Mouse (Mus musculus): ENCODE results near the gene Hectd2. TPM values are rescaled to one million over a fixed set of nuclear protein-coding genes. Genes with fewer than 3 reads are reported as not detected.

Gene Hectd2
- polyA plus RNA-seq, 1 experiment from 2014 or later, result 3.5 TPM

GRCm38 (mm10) chr19:36625906-36626305 is 71.5 kb downstream of the Hectd2 start:
- Histone ChIP-seq H3K27me3 (replicated peaks; ENCODE audit: control insufficient read depth, insufficient read depth, low read length) (no peaks in the 10 kb centered on the region), H3K36me3 (ENCODE audit: control insufficient read depth, insufficient read depth, low read length) (no peaks in the 10 kb centered on the region), H3K27ac (ENCODE audit: low read depth) (no peak overlapping the region), H3K4me1 (replicated peaks; ENCODE audit: control insufficient read depth, insufficient read depth, low read length) (no peaks in the 10 kb centered on the region), H3K4me2 (ENCODE audit: low read length) (no peak overlapping the region), H3K9ac (ENCODE audit: low read length) (no peak overlapping the region), H3K9me3 (ENCODE audit: control insufficient read depth, low read length) (no peaks in the 10 kb centered on the region), H3K4me3 (ENCODE audit: low read depth, low read length) (no peak overlapping the region)
- ATAC-seq (replicated peaks; ENCODE audit: low FRiP score, low TSS enrichment, low read depth) (no peak), DNase-seq (ENCODE audit: low spot score) (no peak)
- 80% methylated on average over 1 of the region's 1 CpGs for WGBS

DNA sequence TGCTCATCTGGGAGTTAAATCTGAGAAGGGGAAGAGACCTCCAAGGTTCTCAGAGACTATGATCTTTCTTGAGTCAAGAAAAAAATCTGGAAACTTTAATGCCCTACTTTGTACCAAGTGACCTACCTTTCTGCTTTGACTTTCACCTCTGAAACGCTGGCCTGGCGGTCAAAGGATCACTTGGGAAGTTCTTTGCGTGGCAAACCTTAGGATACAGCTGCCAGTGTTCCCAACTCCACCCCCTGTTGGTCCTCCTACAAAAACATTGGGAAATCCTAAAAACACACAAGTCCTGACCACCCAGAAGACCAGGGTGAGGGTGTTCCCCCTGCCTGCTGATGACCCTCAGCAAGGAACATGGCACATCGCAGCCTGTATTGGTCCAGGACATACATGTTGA is 72.4 kb downstream of the Hectd2 start:
- Histone ChIP-seq H3K27ac (ENCODE audit: low read depth) (no peak overlapping the region), H3K4me1 (replicated peaks; ENCODE audit: control insufficient read depth, insufficient read depth, low read length) (no peaks in the 10 kb centered on the region), H3K36me3 (ENCODE audit: control insufficient read depth, insufficient read depth, low read length) (no peaks in the 10 kb centered on the region), H3K4me3 (ENCODE audit: low read depth, low read length) (no peak overlapping the region), H3K4me2 (ENCODE audit: low read length) (no peak overlapping the region), H3K27me3 (replicated peaks; ENCODE audit: control insufficient read depth, insufficient read depth, low read length) (no peaks in the 10 kb centered on the region), H3K9ac (ENCODE audit: low read length) (no peak overlapping the region), H3K9me3 (ENCODE audit: control insufficient read depth, low read length) (no peaks in the 10 kb centered on the region)
- ATAC-seq (replicated peaks; ENCODE audit: low FRiP score, low TSS enrichment, low read depth) (no peak), DNase-seq (ENCODE audit: low spot score) (no peak)
- 87% methylated on average over 4 of the region's 4 CpGs for WGBS

DNA sequence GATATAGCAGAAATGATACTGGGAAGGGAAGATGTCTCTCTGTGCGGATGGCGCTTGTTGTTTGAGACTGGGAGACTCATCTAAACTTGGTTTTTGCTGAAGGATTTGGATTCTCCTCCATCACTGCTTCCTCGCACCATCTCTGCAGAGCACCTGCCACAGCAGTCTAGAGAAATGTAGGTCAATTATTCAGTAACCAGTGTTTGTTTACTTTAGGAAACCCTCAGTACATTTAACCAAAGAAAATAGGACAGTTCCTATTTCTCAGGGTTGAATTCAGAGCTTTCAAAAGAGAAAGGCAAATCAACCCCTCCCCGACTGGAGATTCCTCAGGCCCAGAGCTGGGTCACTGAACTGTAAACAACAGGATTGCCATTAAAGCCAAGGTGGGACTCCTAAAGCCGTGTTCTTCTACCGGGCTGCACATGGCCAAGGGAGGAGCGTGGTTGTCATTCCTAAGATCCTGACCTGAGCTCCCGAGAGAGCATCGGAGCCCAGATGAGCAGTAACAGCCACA is 75.0 kb downstream of the Hectd2 start:
- H3K27me3 ChIP-seq (replicated peaks; ENCODE audit: control insufficient read depth, insufficient read depth, low read length), result no peaks in the 10 kb centered on the region
- no peak overlapping the region for H3K27ac ChIP-seq (ENCODE audit: low read depth)
- H3K4me1 ChIP-seq (replicated peaks; ENCODE audit: control insufficient read depth, insufficient read depth, low read length), result no peaks in the 10 kb centered on the region
- no peak overlapping the region for H3K9ac ChIP-seq (ENCODE audit: low read length)
- no peak for ATAC-seq (replicated peaks; ENCODE audit: low FRiP score, low TSS enrichment, low read depth)
- H3K4me2 ChIP-seq (ENCODE audit: low read length), result no peak overlapping the region
- H3K9me3 ChIP-seq (ENCODE audit: control insufficient read depth, low read length), result no peaks in the 10 kb centered on the region
- no peak overlapping the region for H3K4me3 ChIP-seq (ENCODE audit: low read depth, low read length)
- DNase-seq (ENCODE audit: low spot score), result no peak
- no peaks in the 10 kb centered on the region for H3K36me3 ChIP-seq (ENCODE audit: control insufficient read depth, insufficient read depth, low read length)
- WGBS, result 52% methylated on average over 9 of the region's 9 CpGs

DNA sequence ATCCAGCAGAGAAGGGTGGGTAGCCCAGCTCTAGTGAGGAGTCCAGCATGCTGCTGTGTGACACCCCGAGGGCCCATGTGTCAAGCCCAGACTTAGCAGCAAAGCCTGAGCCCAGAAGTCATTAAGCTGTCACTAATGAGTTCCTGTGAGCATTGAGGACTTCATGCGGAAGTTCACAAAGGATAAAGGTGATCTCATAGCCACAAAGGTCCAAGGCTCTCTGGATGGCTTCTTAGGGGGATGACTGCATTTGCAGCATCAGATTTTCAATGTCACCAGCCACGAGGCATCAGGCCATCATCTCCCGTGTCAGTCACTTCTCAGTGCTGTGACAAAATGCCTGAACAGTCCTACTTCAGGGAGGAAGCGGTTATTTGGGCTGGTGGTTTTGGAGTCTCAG is 75.9 kb downstream of the Hectd2 start:
- DNase-seq (ENCODE audit: low spot score), result no peak
- Histone ChIP-seq H3K9ac (ENCODE audit: low read length) (no peak overlapping the region), H3K36me3 (ENCODE audit: control insufficient read depth, insufficient read depth, low read length) (no peaks in the 10 kb centered on the region), H3K9me3 (ENCODE audit: control insufficient read depth, low read length) (no peaks in the 10 kb centered on the region), H3K27me3 (replicated peaks; ENCODE audit: control insufficient read depth, insufficient read depth, low read length) (no peaks in the 10 kb centered on the region), H3K4me3 (ENCODE audit: low read depth, low read length) (no peak overlapping the region), H3K4me2 (ENCODE audit: low read length) (no peak overlapping the region), H3K4me1 (replicated peaks; ENCODE audit: control insufficient read depth, insufficient read depth, low read length) (no peaks in the 10 kb centered on the region), H3K27ac (ENCODE audit: low read depth) (no peak overlapping the region)
- no peak for ATAC-seq (replicated peaks; ENCODE audit: low FRiP score, low TSS enrichment, low read depth)
- WGBS, result 89% methylated on average over 5 of the region's 5 CpGs

- Histone ChIP-seq H3K27ac (ENCODE audit: low read depth) (no peak overlapping the region), H3K4me3 (ENCODE audit: low read depth, low read length) (no peak overlapping the region), H3K4me1 (replicated peaks; ENCODE audit: control insufficient read depth, insufficient read depth, low read length) (no peaks in the 10 kb centered on the region), H3K27me3 (replicated peaks; ENCODE audit: control insufficient read depth, insufficient read depth, low read length) (no peaks in the 10 kb centered on the region), H3K9ac (ENCODE audit: low read length) (no peak overlapping the region), H3K36me3 (ENCODE audit: control insufficient read depth, insufficient read depth, low read length) (no peaks in the 10 kb centered on the region), H3K4me2 (ENCODE audit: low read length) (no peak overlapping the region), H3K9me3 (ENCODE audit: control insufficient read depth, low read length) (no peaks in the 10 kb centered on the region)
- no peak for DNase-seq (ENCODE audit: low spot score)
- no peak for ATAC-seq (replicated peaks; ENCODE audit: low FRiP score, low TSS enrichment, low read depth)
- 78% methylated on average over 7 of the region's 7 CpGs for WGBS
Measured at GRCm38 (mm10) chr19:36634771-36635170, 80.3 kb downstream of the Hectd2 start.

- Histone ChIP-seq H3K4me2 (ENCODE audit: low read length) (no peak overlapping the region), H3K36me3 (ENCODE audit: control insufficient read depth, insufficient read depth, low read length) (no peaks in the 10 kb centered on the region), H3K27me3 (replicated peaks; ENCODE audit: control insufficient read depth, insufficient read depth, low read length) (no peaks in the 10 kb centered on the region), H3K27ac (ENCODE audit: low read depth) (no peak overlapping the region), H3K9ac (ENCODE audit: low read length) (no peak overlapping the region), H3K4me1 (replicated peaks; ENCODE audit: control insufficient read depth, insufficient read depth, low read length) (no peaks in the 10 kb centered on the region), H3K9me3 (ENCODE audit: control insufficient read depth, low read length) (0 out of 2 replicates have a peak, but pooled peaks cover 1% of the 10 kb centered on the region), H3K4me3 (ENCODE audit: low read depth, low read length) (no peak overlapping the region)
- 89% methylated on average over 3 of the region's 3 CpGs for WGBS
- DNase-seq (ENCODE audit: low spot score) (no peak), ATAC-seq (replicated peaks; ENCODE audit: low FRiP score, low TSS enrichment, low read depth) (no peak)
Measured at GRCm38 (mm10) chr19:36637223-36637622, 82.8 kb downstream of the Hectd2 start.

GRCm38 (mm10) chr19:36637948-36638587 is 83.6 kb downstream of the Hectd2 start:
- Histone ChIP-seq H3K4me2 (ENCODE audit: low read length) (no peak overlapping the region), H3K36me3 (ENCODE audit: control insufficient read depth, insufficient read depth, low read length) (no peaks in the 10 kb centered on the region), H3K9me3 (ENCODE audit: control insufficient read depth, low read length) (peaks cover 8% of the 10 kb centered on the region), H3K4me3 (ENCODE audit: low read depth, low read length) (no peak overlapping the region), H3K4me1 (replicated peaks; ENCODE audit: control insufficient read depth, insufficient read depth, low read length) (no peaks in the 10 kb centered on the region), H3K27me3 (replicated peaks; ENCODE audit: control insufficient read depth, insufficient read depth, low read length) (no peaks in the 10 kb centered on the region), H3K9ac (ENCODE audit: low read length) (no peak overlapping the region), H3K27ac (ENCODE audit: low read depth) (no peak overlapping the region)
- ATAC-seq (replicated peaks; ENCODE audit: low FRiP score, low TSS enrichment, low read depth), result no peak
- DNase-seq (ENCODE audit: low spot score), result no peak
- WGBS, result 77% methylated on average over 7 of the region's 7 CpGs

DNA sequence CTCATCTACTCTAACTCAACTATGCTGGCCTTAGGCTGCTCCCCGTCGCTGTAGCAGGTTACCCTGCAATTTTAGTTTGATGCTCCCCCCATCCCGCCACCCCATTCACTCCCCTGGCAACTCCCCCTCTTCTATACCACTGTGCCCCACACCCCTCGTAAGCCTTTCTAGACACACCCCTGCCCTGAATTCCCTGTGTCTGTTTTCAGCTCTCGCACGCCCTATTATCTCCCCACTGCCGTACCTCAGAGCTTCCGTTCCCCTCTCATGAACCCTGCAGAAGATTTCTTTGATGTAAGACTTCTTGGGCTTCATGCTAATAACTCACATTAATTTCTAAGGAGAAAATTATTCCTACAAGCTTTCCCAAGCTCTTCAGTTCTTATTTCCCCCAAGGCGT is 84.6 kb downstream of the Hectd2 start:
- H3K4me2 ChIP-seq (ENCODE audit: low read length), result no peak overlapping the region
- H3K36me3 ChIP-seq (ENCODE audit: control insufficient read depth, insufficient read depth, low read length), result no peaks in the 10 kb centered on the region
- H3K4me3 ChIP-seq (ENCODE audit: low read depth, low read length), result no peak overlapping the region
- H3K4me1 ChIP-seq (replicated peaks; ENCODE audit: control insufficient read depth, insufficient read depth, low read length), result no peaks in the 10 kb centered on the region
- H3K9me3 ChIP-seq (ENCODE audit: control insufficient read depth, low read length), result peaks cover 8% of the 10 kb centered on the region
- DNase-seq (ENCODE audit: low spot score) (no peak), ATAC-seq (replicated peaks; ENCODE audit: low FRiP score, low TSS enrichment, low read depth) (no peak)
- H3K27ac ChIP-seq (ENCODE audit: low read depth), result no peak overlapping the region
- H3K9ac ChIP-seq (ENCODE audit: low read length), result no peak overlapping the region
- 79% methylated on average over 9 of the region's 9 CpGs for WGBS
- H3K27me3 ChIP-seq (replicated peaks; ENCODE audit: control insufficient read depth, insufficient read depth, low read length), result no peaks in the 10 kb centered on the region

DNA sequence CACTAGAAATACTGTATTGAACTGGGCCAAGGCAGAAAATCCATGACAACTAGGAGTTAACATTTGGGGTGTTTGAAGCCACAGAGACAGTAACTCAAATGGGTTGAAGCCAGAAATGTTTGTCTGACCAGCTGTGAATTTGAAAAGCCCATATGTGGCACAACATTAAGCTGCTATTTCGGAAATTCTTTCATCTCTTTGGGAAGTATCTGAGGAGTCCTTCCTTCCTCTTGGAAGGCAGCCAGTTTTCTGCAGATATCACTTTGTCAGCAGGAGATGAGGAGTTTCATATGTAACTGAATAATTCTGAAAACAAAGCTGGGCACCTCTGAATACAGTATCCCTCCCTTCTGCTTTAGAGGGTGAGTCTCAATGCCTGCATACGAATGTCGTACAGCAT is 86.7 kb downstream of the Hectd2 start:
- Histone ChIP-seq H3K27ac (ENCODE audit: low read depth) (no peak overlapping the region), H3K9ac (ENCODE audit: low read length) (no peak overlapping the region)

More for the DNA sequence above, 86.7 kb downstream of the Hectd2 start:
- no peaks in the 10 kb centered on the region for H3K36me3 ChIP-seq (ENCODE audit: control insufficient read depth, insufficient read depth, low read length)
- 0 out of 2 replicates have a peak, but pooled peaks cover 1% of the 10 kb centered on the region for H3K4me1 ChIP-seq (replicated peaks; ENCODE audit: control insufficient read depth, insufficient read depth, low read length)
- no peak overlapping the region for H3K4me3 ChIP-seq (ENCODE audit: low read depth, low read length)
- no peak for ATAC-seq (replicated peaks; ENCODE audit: low FRiP score, low TSS enrichment, low read depth)
- H3K9me3 ChIP-seq (ENCODE audit: control insufficient read depth, low read length), result peaks cover 8% of the 10 kb centered on the region
- H3K4me2 ChIP-seq (ENCODE audit: low read length), result no peak overlapping the region
- 64% methylated on average over 3 of the region's 3 CpGs for WGBS
- H3K27me3 ChIP-seq (replicated peaks; ENCODE audit: control insufficient read depth, insufficient read depth, low read length), result no peaks in the 10 kb centered on the region
- DNase-seq (ENCODE audit: low spot score), result no peak

All from intestine, embryonic 14.5 days (tissue).